Mouse (Mus musculus) intestine, postnatal 0 days (tissue): ENCODE results near the gene Kif26b. TPM values are rescaled to one million over a fixed set of nuclear protein-coding genes. Genes with fewer than 3 reads are reported as not detected.

ENCODE experiments used
- ATAC-seq: fragments of 200-750 bp; cut with Nextera tagmentation; 2 replicates; pipeline ENCODE4 v1.8.0; 2017; ENCODE audit warnings: mild to moderate bottlenecking, moderate TSS enrichment, moderate library complexity
- H3K27ac ChIP-seq: fragments of 300-500 bp; sonication (generic); 2 replicates; pipeline ENCODE4 v1.5.1; 2014; ENCODE audit warnings: mild to moderate bottlenecking, low read depth, low read length, moderate library complexity
- H3K27me3 ChIP-seq: fragments of 300-500 bp; sonication (generic); replicated peaks from 2 replicates; pipeline ENCODE4 v1.6.1; 2014; ENCODE audit warnings: low read length, mixed read lengths; ENCODE audit not compliant: control insufficient read depth, insufficient read depth
- H3K36me3 ChIP-seq: fragments of 300-500 bp; sonication (generic); 2 replicates; pipeline ENCODE4 v1.6.1; 2014; ENCODE audit warnings: mild to moderate bottlenecking, moderate library complexity; ENCODE audit not compliant: control insufficient read depth, insufficient read depth
- H3K4me1 ChIP-seq: fragments of 300-500 bp; sonication (generic); replicated peaks from 2 replicates; pipeline ENCODE4 v1.6.1; 2014; ENCODE audit warnings: antibody characterized with exemption, low read length, mixed read lengths; ENCODE audit not compliant: control insufficient read depth, insufficient read depth
- H3K4me2 ChIP-seq: fragments of 300-500 bp; sonication (generic); replicated peaks from 2 replicates; pipeline ENCODE4 v1.6.1; 2014; ENCODE audit warnings: low read depth, mild to moderate bottlenecking, moderate library complexity
- H3K4me3 ChIP-seq: fragments of 300-500 bp; sonication (generic); 2 replicates; pipeline ENCODE4 v1.5.1; 2014; ENCODE audit warnings: low read depth, low read length
- H3K9ac ChIP-seq: fragments of 300-500 bp; sonication (generic); 2 replicates; pipeline ENCODE4 v1.6.1; 2014; ENCODE audit warnings: mild to moderate bottlenecking, low read depth, low read length
- H3K9me3 ChIP-seq: fragments of 300-500 bp; sonication (generic); 2 replicates; pipeline ENCODE4 v1.6.1; 2016; ENCODE audit warnings: mixed run types; ENCODE audit not compliant: control insufficient read depth
- CTCF ChIP-seq: sonication (generic); IDR thresholded peaks from 2 replicates; pipeline ENCODE4 v1.5.1; 2016; ENCODE audit warnings: low read depth, mild to moderate bottlenecking, control low read depth, antibody characterized with exemption, moderate library complexity
- WGBS: fragments of 180-500 bp; shearing (Covaris S2); extraction: QIAGEN DNeasy Blood & Tissue Kit; methylation state at CpG from one replicate; pipeline ENCODE4 v1.1.7; 2014; 5-methylcytosine and 5-hydroxymethylcytosine counted together
- polyA plus RNA-seq: library from polyadenylated mRNA; unstranded; fragments of >200 nt; fragmentation: Nextera tagmentation; extraction: Ambion mirVana; gene quantifications from 2 replicates; pipeline ENCODE4 v1.2.1, GENCODE M21; 2015

Gene Kif26b
- polyA plus RNA-seq, 1 experiment from 2014 or later, result 0.57 TPM

GRCm38 (mm10) chr1:178864297-178864696 lies 335.4 kb downstream of the Kif26b start:
- no peaks in the 10 kb centered on the region for H3K4me1 ChIP-seq
- no peaks in the 10 kb centered on the region for H3K36me3 ChIP-seq
- no peaks in the 10 kb centered on the region for H3K27me3 ChIP-seq
- no peak overlapping the region for H3K9ac ChIP-seq
- no peak overlapping the region for H3K27ac ChIP-seq
- no peak for ATAC-seq
- 70% methylated on average over 4 of the region's 4 CpGs for WGBS
- no peak overlapping the region for H3K4me3 ChIP-seq
- TF ChIP-seq CTCF, result no peak
- no peak overlapping the region for H3K4me2 ChIP-seq
- no peaks in the 10 kb centered on the region for H3K9me3 ChIP-seq

GRCm38 (mm10) chr1:178866757-178867156 lies 337.8 kb downstream of the Kif26b start:
- Histone ChIP-seq H3K36me3 (no peaks in the 10 kb centered on the region), H3K9ac (no peak overlapping the region), H3K4me1 (no peaks in the 10 kb centered on the region), H3K27ac (no peak overlapping the region), H3K4me3 (no peak overlapping the region), H3K4me2 (no peak overlapping the region), H3K9me3 (no peaks in the 10 kb centered on the region), H3K27me3 (no peaks in the 10 kb centered on the region)
- no peak for TF ChIP-seq CTCF
- 91% methylated on average over 4 of the region's 4 CpGs for WGBS
- ATAC-seq, result no peak

- H3K4me1 ChIP-seq, result no peaks in the 10 kb centered on the region
- H3K4me3 ChIP-seq, result no peak overlapping the region
- no peaks in the 10 kb centered on the region for H3K9me3 ChIP-seq
- no peak for TF ChIP-seq CTCF
- H3K4me2 ChIP-seq, result no peak overlapping the region
- no peaks in the 10 kb centered on the region for H3K36me3 ChIP-seq
- H3K27ac ChIP-seq, result no peak overlapping the region
- no peak overlapping the region for H3K9ac ChIP-seq
- no peak for ATAC-seq
- WGBS, result 25% methylated on average over 3 of the region's 3 CpGs
- H3K27me3 ChIP-seq, result no peaks in the 10 kb centered on the region
These were observed 342.1 kb downstream of the Kif26b start for GRCm38 (mm10) chr1:178871055-178871454.

- 49% methylated on average over 2 of the region's 2 CpGs for WGBS
- Histone ChIP-seq H3K9ac (no peak overlapping the region), H3K9me3 (no peaks in the 10 kb centered on the region), H3K4me1 (no peaks in the 10 kb centered on the region), H3K27ac (no peak overlapping the region), H3K36me3 (no peaks in the 10 kb centered on the region), H3K4me2 (no peak overlapping the region), H3K4me3 (no peak overlapping the region), H3K27me3 (no peaks in the 10 kb centered on the region)
- no peak for ATAC-seq
- no peak for TF ChIP-seq CTCF
These were observed 348.0 kb downstream of the Kif26b start for GRCm38 (mm10) chr1:178876926-178877325.

GRCm38 (mm10) chr1:178878676-178879075 lies 349.8 kb downstream of the Kif26b start:
- TF ChIP-seq CTCF, result no peak
- Histone ChIP-seq H3K4me1 (no peaks in the 10 kb centered on the region), H3K9me3 (no peaks in the 10 kb centered on the region), H3K36me3 (no peaks in the 10 kb centered on the region), H3K4me3 (no peak overlapping the region), H3K27me3 (no peaks in the 10 kb centered on the region), H3K4me2 (no peak overlapping the region), H3K27ac (no peak overlapping the region), H3K9ac (no peak overlapping the region)
- ATAC-seq, result no peak
- 83% methylated on average over 1 of the region's 1 CpGs for WGBS

- no peaks in the 10 kb centered on the region for H3K4me1 ChIP-seq
- no peak overlapping the region for H3K4me2 ChIP-seq
- H3K27me3 ChIP-seq, result no peaks in the 10 kb centered on the region
- H3K9me3 ChIP-seq, result no peaks in the 10 kb centered on the region
- TF ChIP-seq CTCF, result no peak
- H3K4me3 ChIP-seq, result no peak overlapping the region
- no peak for ATAC-seq
- H3K36me3 ChIP-seq, result no peaks in the 10 kb centered on the region
- H3K27ac ChIP-seq, result no peak overlapping the region
- 51% methylated on average over 7 of the region's 7 CpGs for WGBS
- H3K9ac ChIP-seq, result no peak overlapping the region
These were observed 352.0 kb downstream of the Kif26b start for GRCm38 (mm10) chr1:178880905-178881304.

GRCm38 (mm10) chr1:178886671-178887070 lies 357.7 kb downstream of the Kif26b start:
- Histone ChIP-seq H3K9me3 (no peaks in the 10 kb centered on the region), H3K9ac (no peak overlapping the region), H3K4me1 (no peaks in the 10 kb centered on the region), H3K4me3 (no peak overlapping the region), H3K4me2 (no peak overlapping the region), H3K36me3 (no peaks in the 10 kb centered on the region), H3K27me3 (no peaks in the 10 kb centered on the region), H3K27ac (no peak overlapping the region)
- ATAC-seq, result no peak
- 79% methylated on average over 5 of the region's 5 CpGs for WGBS
- TF ChIP-seq CTCF, result no peak
